Mouse (Mus musculus): ENCODE measurements around the gene Mblac1.

GRCm38 (mm10) chr5:138229511-138229910 lies 35.4 kb downstream of the Mblac1 start:
- TF ChIP-seq POLR2A (IDR thresholded peaks at IDR 0.05; ENCODE audit: insufficient read depth, low read depth, low read length) (no peak), CTCF (IDR thresholded peaks at IDR 0.05) (no peak), EP300 (IDR thresholded peaks at IDR 0.05; ENCODE audit: insufficient read depth, low read depth, low read length) (no peak)
